Comparison of ENCODE assay signal across 24 mouse cellular contexts in genomic region chr8:91405099-91405498, GRCm38 (mm10).
DNase-seq lines count a peak whose midpoint lies in the region; ATAC-seq and TF ChIP-seq lines count a peak whose summit lies in the region.
"Had no signal": no experiment of that assay in that cellular context is flagged by ENCODE, and none has a peak within 500 bp of the region (broad histone marks: within the 10 kb centered on the region; RNA-seq: fewer than 3 reads in every experiment).

No protein-coding gene starts in this region.

- no peak overlapping the region for H3K9ac ChIP-seq in stomach, embryonic 16.5 days (ENCODE audit: low read length)
- H3K9ac ChIP-seq in stomach, postnatal 0 days (ENCODE audit: low read length), result no peak overlapping the region
- H3K9ac ChIP-seq: embryonic facial prominence, embryonic 13.5 days; forebrain, embryonic 13.5 days; hindbrain, embryonic 12.5 days; hindbrain, embryonic 15.5 days had no signal

- H3K27ac ChIP-seq in kidney, adult 2 months (ENCODE audit: insufficient read depth, low read depth, low read length), result 0 out of 2 replicates have a peak overlapping the region, but pooled peaks have one; percentile 2
- H3K27ac ChIP-seq in stomach, embryonic 16.5 days (ENCODE audit: low read length), result no peak overlapping the region
- no peak overlapping the region for H3K27ac ChIP-seq in stomach, postnatal 0 days (replicated peaks)
- H3K27ac ChIP-seq: embryonic facial prominence, embryonic 10.5 days; embryonic facial prominence, embryonic 13.5 days; forebrain, embryonic 13.5 days; gastrocnemius, adult 2 months; hindbrain, embryonic 12.5 days; hindbrain, embryonic 15.5 days had no signal

- no peak overlapping the region for H3K4me2 ChIP-seq in stomach, embryonic 16.5 days (ENCODE audit: low read depth, low read length)
- H3K4me2 ChIP-seq in stomach, postnatal 0 days (replicated peaks; ENCODE audit: low read depth), result no peak overlapping the region
- H3K4me2 ChIP-seq: embryonic facial prominence, embryonic 13.5 days; forebrain, embryonic 13.5 days; heart, embryonic 11.5 days; hindbrain, embryonic 12.5 days; hindbrain, embryonic 15.5 days had no signal

- no peak for TF ChIP-seq POLR2A in kidney, adult 2 months (IDR thresholded peaks at IDR 0.05; ENCODE audit: low read depth, low read length)

- DNase-seq in kidney, adult 2 months, result peak; percentile 54
- DNase-seq in kidney, adult 9 months, result no peak
- DNase-seq in stomach, postnatal 0 days (ENCODE audit: low spot score), result no peak
- peak; percentile 34 for DNase-seq in yolk sac, embryonic 10.5 days (ENCODE audit: low spot score)
- DNase-seq: adrenal gland, adult 8-10 months; adrenal gland, postnatal 25 days; cerebellum, adult 11-12 months; cerebellum, adult 8-10 months; cerebellum, postnatal 10 days; cerebellum, postnatal 36 days; embryo, embryonic 11 days; gastrocnemius, adult 2 months; gastrocnemius, postnatal 14 days had no signal

- no peak for TF ChIP-seq EP300 in stomach, postnatal 0 days (optimal IDR thresholded peaks at IDR 0.05)

- 73% methylated on average over 7 of the region's 7 CpGs for WGBS in kidney, adult 2 months
- 78% methylated on average over 7 of the region's 7 CpGs for WGBS in stomach, embryonic 16.5 days
- WGBS in stomach, postnatal 0 days, result 55% methylated on average over 7 of the region's 7 CpGs

- no peak for TF ChIP-seq CTCF in kidney, adult 2 months (conservative IDR thresholded peaks at IDR 0.05; ENCODE audit: insufficient read depth, insufficient read length, low read depth, low read length)
- no peak for TF ChIP-seq CTCF in stomach, postnatal 0 days (IDR thresholded peaks at IDR 0.05; ENCODE audit: low read depth)

- no peak overlapping the region for H3K4me3 ChIP-seq in kidney, adult 2 months (ENCODE audit: insufficient read depth, low read depth, low read length)
- no peak overlapping the region for H3K4me3 ChIP-seq in stomach, embryonic 16.5 days (replicated peaks; ENCODE audit: low read length)
- H3K4me3 ChIP-seq in stomach, postnatal 0 days (ENCODE audit: low read depth, low read length), result no peak overlapping the region
- H3K4me3 ChIP-seq: embryonic facial prominence, embryonic 10.5 days; embryonic facial prominence, embryonic 13.5 days; erythroblast, embryonic 14.5 days; forebrain, embryonic 13.5 days; gastrocnemius, adult 2 months; hindbrain, embryonic 12.5 days; hindbrain, embryonic 15.5 days had no signal

- H3K9me3 ChIP-seq in stomach, embryonic 16.5 days (replicated peaks; ENCODE audit: control insufficient read depth, low read length), result no peaks in the 10 kb centered on the region
- no peaks in the 10 kb centered on the region for H3K9me3 ChIP-seq in stomach, postnatal 0 days (ENCODE audit: control insufficient read depth, low read length)
- H3K9me3 ChIP-seq: embryonic facial prominence, embryonic 10.5 days; embryonic facial prominence, embryonic 13.5 days; forebrain, embryonic 13.5 days; hindbrain, embryonic 12.5 days; hindbrain, embryonic 15.5 days had no signal

- peaks cover 3% of the 10 kb centered on the region; the same call in 1 of the 2 replicates for H3K36me3 ChIP-seq in kidney, adult 2 months (ENCODE audit: control insufficient read depth, insufficient read depth, low read length)
- no peaks in the 10 kb centered on the region for H3K36me3 ChIP-seq in stomach, embryonic 16.5 days (ENCODE audit: control insufficient read depth, insufficient read depth, low read length)
- 0 out of 2 replicates have a peak, but pooled peaks cover 2% of the 10 kb centered on the region for H3K36me3 ChIP-seq in stomach, postnatal 0 days (ENCODE audit: control insufficient read depth, insufficient read depth, low read length)
- H3K36me3 ChIP-seq: hindbrain, embryonic 15.5 days had no signal

- peak; percentile 17; the same call in 1 of the 2 replicates for ATAC-seq in stomach, embryonic 16.5 days (ENCODE audit: insufficient read depth, low FRiP score)
- ATAC-seq in stomach, postnatal 0 days (ENCODE audit: low FRiP score, low TSS enrichment), result no peak
- no peak for ATAC-seq in frontal cortex, adult (ENCODE audit: low TSS enrichment)
- ATAC-seq: activated CD4-positive, CD25-positive, alpha-beta regulatory T cell, adult 4 months; forebrain, embryonic 13.5 days; forebrain, embryonic 16.5 days had no signal

- peaks cover 13% of the 10 kb centered on the region for H3K4me1 ChIP-seq in kidney, adult 2 months (ENCODE audit: control insufficient read depth, insufficient read depth, low read length)
- H3K4me1 ChIP-seq in stomach, embryonic 16.5 days (ENCODE audit: control insufficient read depth, insufficient read depth, low read length), result 0 out of 2 replicates have a peak, but pooled peaks cover 8% of the 10 kb centered on the region
- no peaks in the 10 kb centered on the region; the same call in 1 of the 2 replicates for H3K4me1 ChIP-seq in stomach, postnatal 0 days (replicated peaks; ENCODE audit: control insufficient read depth, insufficient read depth)
- H3K4me1 ChIP-seq: embryonic facial prominence, embryonic 10.5 days; forebrain, embryonic 13.5 days; hindbrain, embryonic 12.5 days; hindbrain, embryonic 15.5 days had no signal

- no peaks in the 10 kb centered on the region for H3K27me3 ChIP-seq in kidney, adult 2 months (replicated peaks; ENCODE audit: control insufficient read depth, insufficient read depth, low read length)
- H3K27me3 ChIP-seq in stomach, embryonic 16.5 days (ENCODE audit: control insufficient read depth, insufficient read depth, low read length), result no peaks in the 10 kb centered on the region
- H3K27me3 ChIP-seq in stomach, postnatal 0 days (ENCODE audit: control insufficient read depth, insufficient read depth, low read length), result no peaks in the 10 kb centered on the region
- H3K27me3 ChIP-seq: embryonic facial prominence, embryonic 13.5 days; forebrain, embryonic 13.5 days; hindbrain, embryonic 12.5 days; hindbrain, embryonic 15.5 days had no signal

Comparison
In these comparisons a context has a peak if more than half of its experiments do, and no peak if none do; other contexts are left out.
1. DNase-seq: peak in kidney, adult 2 months (single experiment) and yolk sac, embryonic 10.5 days (single experiment); none in kidney, adult 9 months (single experiment) and stomach, postnatal 0 days (single experiment).